Mouse (Mus musculus) limb, embryonic 14.5 days (tissue): ENCODE measurements around the gene Srf. TPM values are rescaled to one million over a fixed set of nuclear protein-coding genes. Genes with fewer than 3 reads are reported as not detected.

ENCODE experiments used
- ATAC-seq: fragments of 200-750 bp; cut with Nextera tagmentation; 2 replicates; pipeline ENCODE4 v1.8.0; 2017; ENCODE audit warnings: low read depth, moderate number of reproducible peaks, moderate TSS enrichment; ENCODE audit not compliant: low FRiP score
- DNase-seq: peaks from one replicate; pipeline ENCODE4 v3.0.0-alpha.2; 2015; ENCODE audit warnings: low spot score
- H3K27ac ChIP-seq: fragments of 300-500 bp; sonication (generic); replicated peaks from 2 replicates; pipeline ENCODE4 v1.5.1; 2014; ENCODE audit warnings: low read depth, mild to moderate bottlenecking, low read length, moderate library complexity, mixed read lengths
- H3K27me3 ChIP-seq: fragments of 300-500 bp; sonication (generic); 2 replicates; pipeline ENCODE4 v1.6.1; 2014; ENCODE audit warnings: low read length, mixed read lengths; ENCODE audit not compliant: control insufficient read depth, insufficient read depth
- H3K36me3 ChIP-seq: fragments of 300-500 bp; sonication (generic); 2 replicates; pipeline ENCODE4 v1.6.1; 2014; ENCODE audit warnings: mild to moderate bottlenecking, low read length, moderate library complexity, mixed read lengths; ENCODE audit not compliant: control insufficient read depth, insufficient read depth
- H3K4me1 ChIP-seq: fragments of 300-500 bp; sonication (generic); 2 replicates; pipeline ENCODE4 v1.6.1; 2014; ENCODE audit warnings: antibody characterized with exemption, low read length, mixed read lengths; ENCODE audit not compliant: control insufficient read depth, insufficient read depth
- H3K4me2 ChIP-seq: fragments of 300-500 bp; sonication (generic); replicated peaks from 2 replicates; pipeline ENCODE4 v1.6.1; 2014; ENCODE audit warnings: low read depth, mild to moderate bottlenecking, low read length, moderate library complexity; ENCODE audit not compliant: severe bottlenecking
- H3K4me3 ChIP-seq: fragments of 300-500 bp; sonication (generic); replicated peaks from 2 replicates; pipeline ENCODE4 v1.5.1; 2014; ENCODE audit warnings: low read length
- H3K9ac ChIP-seq: fragments of 300-500 bp; sonication (generic); 2 replicates; pipeline ENCODE4 v1.6.1; 2014; ENCODE audit warnings: mild to moderate bottlenecking, low read depth, low read length, moderate library complexity; ENCODE audit not compliant: severe bottlenecking
- H3K9me3 ChIP-seq: fragments of 300-500 bp; sonication (generic); 2 replicates; pipeline ENCODE4 v1.6.1; 2016; ENCODE audit warnings: low read length; ENCODE audit not compliant: control insufficient read depth
- POLR2A ChIP-seq: fragments of 200-500 bp; IDR thresholded peaks from 2 replicates; pipeline ENCODE4 v1.8.0; 2012; ENCODE audit warnings: inconsistent platforms, mild to moderate bottlenecking, moderate library complexity, borderline replicate concordance; ENCODE audit not compliant: insufficient read depth, insufficient read length; ENCODE audit errors: extremely low read depth
- WGBS: fragments of 180-500 bp; shearing (Covaris S2); extraction: QIAGEN DNeasy Blood & Tissue Kit; methylation state at CpG from one replicate; pipeline ENCODE4 v1.1.7; 2014; 5-methylcytosine and 5-hydroxymethylcytosine counted together
- polyA plus RNA-seq, 2 experiments: library from polyadenylated mRNA; depleted of rRNA in 1 of 2; stranded (reverse) in 1 of 2; unstranded in 1 of 2; fragments of >200 nt; fragmentation: Nextera tagmentation in 1 of 2; extraction: Ambion mirVana in 1 of 2; gene quantifications; 2 replicates each; pipeline versions ENCODE4 v1.2.1 to v1.2.3; 2012 to 2014

Srf gene
- polyA plus RNA-seq, 2 experiments = 10.2 to 87.2 TPM

- no peak overlapping the region for H3K4me2 ChIP-seq
- ATAC-seq = no peak
- H3K27me3 ChIP-seq = 0 out of 2 replicates have a peak, but pooled peaks cover 8% of the 10 kb centered on the region
- no peak for TF ChIP-seq POLR2A
- peak; percentile 61 for DNase-seq
- 39% methylated on average over 12 of the region's 12 CpGs for WGBS
- H3K4me1 ChIP-seq = no peaks in the 10 kb centered on the region
- no peaks in the 10 kb centered on the region for H3K9me3 ChIP-seq
- no peak overlapping the region for H3K9ac ChIP-seq
- no peak overlapping the region for H3K27ac ChIP-seq
- H3K4me3 ChIP-seq = no peak overlapping the region
- peaks cover 20% of the 10 kb centered on the region for H3K36me3 ChIP-seq
Observed at GRCm38 (mm10) chr17:46525579-46526307, 30.2 kb downstream of the Srf start.

- Histone ChIP-seq H3K9ac (no peak overlapping the region), H3K4me1 (no peaks in the 10 kb centered on the region), H3K4me2 (no peak overlapping the region), H3K27ac (no peak overlapping the region), H3K4me3 (no peak overlapping the region), H3K36me3 (peaks cover 19% of the 10 kb centered on the region), H3K27me3 (0 out of 2 replicates have a peak, but pooled peaks cover 8% of the 10 kb centered on the region), H3K9me3 (no peaks in the 10 kb centered on the region)
- TF ChIP-seq POLR2A = no peak
- WGBS = 83% methylated on average over 10 of the region's 10 CpGs
- no peak for ATAC-seq
- no peak for DNase-seq
Observed at GRCm38 (mm10) chr17:46525065-46525464, 30.9 kb downstream of the Srf start.

- H3K36me3 ChIP-seq = peaks cover 12% of the 10 kb centered on the region
- 0 out of 2 replicates have a peak, but pooled peaks cover 8% of the 10 kb centered on the region for H3K27me3 ChIP-seq
- no peak overlapping the region for H3K4me3 ChIP-seq
- no peak for TF ChIP-seq POLR2A
- WGBS = 33% methylated on average over 24 of the region's 24 CpGs
- no peak for ATAC-seq
- no peak overlapping the region for H3K27ac ChIP-seq
- H3K4me1 ChIP-seq = no peaks in the 10 kb centered on the region
- H3K9me3 ChIP-seq = no peaks in the 10 kb centered on the region
- no peak overlapping the region for H3K4me2 ChIP-seq
- H3K9ac ChIP-seq = no peak overlapping the region
- DNase-seq = no peak
Observed at GRCm38 (mm10) chr17:46521963-46522668, 33.9 kb downstream of the Srf start.

DNA sequence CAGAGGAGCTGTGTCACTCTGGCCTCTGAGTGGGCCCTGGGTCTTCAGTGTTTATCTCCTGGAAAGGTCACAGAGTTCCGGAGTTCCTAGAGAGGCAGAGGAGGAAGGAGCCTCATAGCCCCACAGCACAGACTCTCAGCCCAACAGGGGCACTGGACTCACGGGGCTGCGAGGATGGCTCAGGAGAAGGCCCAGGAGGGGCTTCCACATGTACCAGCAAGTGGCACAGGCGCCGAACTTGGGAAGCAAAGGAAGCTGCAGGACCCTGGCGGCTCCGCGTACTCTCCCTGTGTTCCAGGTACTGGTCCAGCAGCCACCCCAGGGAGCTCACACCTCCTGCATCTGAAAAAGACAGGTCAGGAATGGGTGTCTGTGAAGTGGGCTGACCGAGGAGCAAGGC, 34.8 kb downstream of the Srf start:
- Histone ChIP-seq H3K9me3 (no peaks in the 10 kb centered on the region), H3K4me3 (no peak overlapping the region), H3K4me2 (no peak overlapping the region; the same call in 1 of the 2 replicates), H3K27ac (no peak overlapping the region), H3K9ac (no peak overlapping the region), H3K27me3 (0 out of 2 replicates have a peak, but pooled peaks cover 8% of the 10 kb centered on the region), H3K36me3 (peaks cover 14% of the 10 kb centered on the region), H3K4me1 (no peaks in the 10 kb centered on the region)
- TF ChIP-seq POLR2A = no peak
- ATAC-seq = no peak
- no peak for DNase-seq
- WGBS = 75% methylated on average over 9 of the region's 9 CpGs

DNA sequence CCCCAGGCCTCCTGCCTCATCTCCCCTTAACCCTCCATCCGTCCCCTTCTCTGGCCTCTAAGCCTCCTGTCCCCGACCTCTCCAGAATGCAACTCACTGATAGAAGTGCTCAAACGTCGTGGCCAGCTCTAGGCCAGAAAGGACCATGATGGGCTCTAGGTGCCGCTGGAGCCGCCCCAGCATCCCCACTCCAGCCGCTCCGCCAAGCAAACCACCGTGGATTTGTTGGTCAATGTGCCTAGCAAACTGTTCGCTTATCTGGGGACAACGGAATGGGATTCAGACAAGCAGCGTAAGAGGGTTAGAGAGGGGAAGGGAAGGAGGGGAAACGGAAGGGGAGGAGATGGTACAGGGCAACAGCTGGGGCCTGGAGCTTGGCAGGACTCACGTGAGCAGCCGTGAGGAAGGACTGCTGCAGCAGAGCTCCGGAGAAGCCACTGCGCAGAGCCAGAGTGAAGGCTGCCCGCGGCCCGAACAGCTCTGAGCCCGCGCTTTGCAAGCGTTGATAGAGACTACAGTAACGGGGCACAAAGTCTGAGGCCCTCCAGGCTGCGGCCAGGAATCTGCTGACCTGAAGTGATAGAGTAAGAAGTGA, 35.5 kb downstream of the Srf start:
- Histone ChIP-seq H3K27me3 (0 out of 2 replicates have a peak, but pooled peaks cover 8% of the 10 kb centered on the region), H3K9me3 (no peaks in the 10 kb centered on the region), H3K36me3 (peaks cover 13% of the 10 kb centered on the region), H3K4me3 (peak overlapping the region; percentile 2; the same call in 1 of the 2 replicates), H3K4me2 (peak overlapping the region; percentile 37), H3K9ac (peak overlapping the region; percentile 31; the same call in 1 of the 2 replicates), H3K27ac (no peak overlapping the region), H3K4me1 (no peaks in the 10 kb centered on the region)
- WGBS = 41% methylated on average over 25 of the region's 25 CpGs
- DNase-seq = no peak
- TF ChIP-seq POLR2A = no peak
- ATAC-seq = peak; percentile 39; the same call in 1 of the 2 replicates
